Mouse (Mus musculus): ENCODE results near the gene Msi2.

DNA sequence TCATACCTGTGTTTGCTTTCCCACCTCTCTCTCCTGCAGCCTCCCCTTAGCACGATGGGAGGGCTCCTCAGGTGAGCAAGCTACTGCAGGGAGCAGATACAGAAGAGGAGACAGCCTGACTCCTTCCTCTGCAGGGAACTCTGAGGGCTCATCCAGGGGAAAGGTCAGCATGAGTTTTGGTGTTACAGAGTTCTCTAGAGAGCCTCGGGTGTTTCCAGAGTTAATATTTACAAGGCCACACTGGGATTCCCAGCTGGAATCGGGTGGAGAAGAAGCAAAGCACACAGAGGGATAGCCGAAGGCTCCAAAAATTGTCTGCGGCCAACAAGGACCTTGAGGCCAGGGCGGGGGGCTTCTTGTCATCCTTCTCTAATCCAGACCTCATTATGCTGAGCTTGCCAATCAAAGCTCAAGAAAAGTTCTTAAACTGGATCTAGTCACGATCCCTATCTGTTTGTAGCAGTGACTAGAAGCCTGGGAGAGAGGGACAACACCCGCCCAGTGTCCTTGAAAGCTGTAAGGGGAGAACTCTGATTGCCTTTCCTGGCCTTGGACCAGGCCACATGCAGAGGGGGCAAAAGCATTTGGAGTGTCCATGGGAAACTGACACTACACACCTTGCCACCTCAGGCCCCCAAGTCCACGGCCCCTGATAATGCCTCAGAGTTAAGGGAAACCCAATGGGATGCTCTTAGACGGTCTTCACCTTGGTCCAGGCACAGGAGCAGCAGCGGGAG, 56.7 kb downstream of the Msi2 start:
- TF ChIP-seq CTCF (conservative IDR thresholded peaks at IDR 0.05; ENCODE audit: low read length) (no peak), POU5F1 (IDR thresholded peaks at IDR 0.05; ENCODE audit: borderline replicate concordance, low read length) (no peak)

Data from E14TG2a.4 (cell line).